ENCODE assay signal across 26 mouse cellular contexts in genomic region chr17:35490320-35490719, GRCm38 (mm10). TPM values are rescaled to one million over a fixed set of nuclear protein-coding genes. Genes with fewer than 3 reads are reported as not detected.
"Had no signal": no experiment of that assay in that cellular context is flagged by ENCODE, and none has a peak within 500 bp of the region (broad histone marks: within the 10 kb centered on the region; RNA-seq: fewer than 3 reads in every experiment).

No protein-coding gene starts in this region.

- H3K36me3 ChIP-seq: liver, embryonic 13.5 days; neural tube, embryonic 12.5 days had no signal

- H3K9ac ChIP-seq: liver, embryonic 13.5 days; neural tube, embryonic 12.5 days had no signal

- H3K4me3 ChIP-seq: liver, embryonic 13.5 days; neural tube, embryonic 12.5 days had no signal

- H3K4me2 ChIP-seq: liver, embryonic 13.5 days; midbrain, embryonic 11.5 days; neural tube, embryonic 12.5 days had no signal

- H3K9me3 ChIP-seq: liver, embryonic 13.5 days; neural tube, embryonic 12.5 days had no signal

- DNase-seq: kidney, adult 9 months; kidney, postnatal 14 days; kidney, postnatal 4 days; liver, embryonic 13.5 days; lung, adult 2 months; lung, postnatal 14 days; lung, postnatal 4 days; midbrain, embryonic 14.5 days; retina, postnatal 1 day; thymus, adult 2 months; thymus, postnatal 14 days; thymus, postnatal 4 days had no signal

- H3K27me3 ChIP-seq: neural tube, embryonic 12.5 days had no signal

- H3K27ac ChIP-seq: liver, embryonic 13.5 days; neural tube, embryonic 12.5 days had no signal

- H3K4me1 ChIP-seq: liver, embryonic 13.5 days had no signal

RNA-seq across cellular contexts. Expression of gene Pou5f1, which starts 15.5 kb away (rescaled TPM):
- total RNA-seq: left cerebral cortex, postnatal 36 days; liver, adult 2 months; midbrain, postnatal 0 days; neutrophil, adult 5-6 weeks had no signal
- polyA plus RNA-seq: liver, adult 2 months; liver, embryonic 13.5 days; liver, embryonic 16.5 days; lung, adult 2 months; lung, embryonic 16.5 days; midbrain, embryonic 11.5 days; midbrain, embryonic 14.5 days; midbrain, postnatal 0 days; neural tube, embryonic 12.5 days; small intestine, adult 2 months; spleen, adult 2 months; stomach, embryonic 16.5 days had no signal

RNA-seq across cellular contexts. Expression of gene H2-Q10, which starts 20.4 kb away (rescaled TPM):
- total RNA-seq: layer of hippocampus, postnatal 14 days; midbrain, postnatal 0 days had no signal
- polyA plus RNA-seq: midbrain, embryonic 14.5 days had no signal

RNA-seq across cellular contexts. Expression of gene Psors1c2, which starts 42.7 kb away (rescaled TPM):
- total RNA-seq: liver, adult 2 months; megakaryocyte progenitor cell, adult 5-6 weeks; megakaryocyte-erythroid progenitor cell, adult 5-6 weeks; midbrain, postnatal 0 days; neutrophil, adult 5-6 weeks had no signal
- polyA plus RNA-seq: liver, adult 2 months had no signal
